Mouse (Mus musculus): ENCODE results near the gene Cyp2s1. TPM values are rescaled to one million over a fixed set of nuclear protein-coding genes. Genes with fewer than 3 reads are reported as not detected.

The Cyp2s1 gene
- polyA plus RNA-seq, 1 experiment from 2014 or later = 0.95 TPM

DNA sequence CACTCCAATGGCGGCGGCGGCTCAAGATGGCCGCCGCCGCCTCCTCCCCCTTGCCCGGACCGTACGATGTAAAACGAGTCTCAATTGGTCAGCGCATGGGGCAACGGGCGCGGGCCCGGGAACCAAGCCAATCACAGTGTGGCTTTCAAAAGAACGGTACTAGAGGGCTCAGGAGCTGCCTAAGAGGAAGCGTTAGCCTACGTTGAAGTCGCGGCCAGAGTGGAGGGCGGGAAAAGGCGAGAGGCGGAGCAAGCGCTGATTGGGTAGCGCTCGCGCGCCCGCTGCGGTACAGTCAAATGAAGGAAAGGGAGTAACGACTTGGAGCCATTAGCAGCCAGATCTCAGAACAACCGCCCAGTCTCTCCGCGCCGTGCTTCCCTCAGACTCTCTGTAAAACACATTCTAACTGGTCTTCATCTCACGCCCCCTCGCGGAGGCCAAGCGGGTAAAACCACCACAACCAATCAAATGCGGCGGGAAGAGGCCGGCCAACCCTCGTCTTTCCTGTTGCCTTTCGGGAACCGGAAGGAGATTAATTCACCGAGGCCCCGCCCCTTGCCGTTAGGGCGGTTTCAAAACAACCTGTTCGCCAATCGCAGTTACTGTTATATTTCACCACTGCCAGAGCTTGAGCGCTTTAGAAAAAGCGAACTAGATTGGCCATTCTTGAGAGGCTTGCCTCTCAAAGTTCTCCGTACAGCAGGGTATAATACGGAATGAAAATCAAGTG is 61.8 kb downstream of the Cyp2s1 start, which contains the start of gene Hnrnpul1:
Gene Hnrnpul1, minus strand, starts transcription at position 20 of the 730 bp plus-strand sequence.
- Histone ChIP-seq H3K9me3 (replicated peaks; ENCODE audit: control insufficient read depth, low read length) (no peaks in the 10 kb centered on the region), H3K36me3 (ENCODE audit: control insufficient read depth, insufficient read depth, low read length) (peaks cover 16% of the 10 kb centered on the region), H3K27ac (ENCODE audit: low read depth, low read length) (peak within 1 kb of the TSS; percentile 97), H3K9ac (ENCODE audit: low read length) (peak within 1 kb of the TSS; percentile 99), H3K4me2 (ENCODE audit: low read length) (peak within 1 kb of the TSS; percentile 70), H3K4me1 (ENCODE audit: control insufficient read depth, insufficient read depth, low read length) (peaks cover 12% of the 10 kb centered on the region), H3K27me3 (replicated peaks; ENCODE audit: control insufficient read depth, insufficient read depth, low read length) (no peaks in the 10 kb centered on the region), H3K4me3 (ENCODE audit: low read depth, low read length) (peak within 1 kb of the TSS; percentile 97)
- ATAC-seq (peak; percentile 94), DNase-seq (ENCODE audit: low spot score) (peak; percentile 99)
- under 1% methylated on average over 55 of the region's 55 CpGs for WGBS

- H3K27ac ChIP-seq (ENCODE audit: low read depth, low read length) = peak overlapping the region; percentile 97
- peaks cover 21% of the 10 kb centered on the region for H3K36me3 ChIP-seq (ENCODE audit: control insufficient read depth, insufficient read depth, low read length)
- no peaks in the 10 kb centered on the region for H3K27me3 ChIP-seq (replicated peaks; ENCODE audit: control insufficient read depth, insufficient read depth, low read length)
- ATAC-seq = no peak
- H3K4me2 ChIP-seq (ENCODE audit: low read length) = peak overlapping the region; percentile 70
- H3K9me3 ChIP-seq (replicated peaks; ENCODE audit: control insufficient read depth, low read length) = no peaks in the 10 kb centered on the region
- peak overlapping the region; percentile 99 for H3K9ac ChIP-seq (ENCODE audit: low read length)
- DNase-seq (ENCODE audit: low spot score) = no peak
- under 1% methylated on average over 29 of the region's 30 CpGs for WGBS
- peaks cover 12% of the 10 kb centered on the region for H3K4me1 ChIP-seq (ENCODE audit: control insufficient read depth, insufficient read depth, low read length)
- peak overlapping the region; percentile 97 for H3K4me3 ChIP-seq (ENCODE audit: low read depth, low read length)
Observed at GRCm38 (mm10) chr7:25754439-25754737, 62.3 kb downstream of the Cyp2s1 start.

DNA sequence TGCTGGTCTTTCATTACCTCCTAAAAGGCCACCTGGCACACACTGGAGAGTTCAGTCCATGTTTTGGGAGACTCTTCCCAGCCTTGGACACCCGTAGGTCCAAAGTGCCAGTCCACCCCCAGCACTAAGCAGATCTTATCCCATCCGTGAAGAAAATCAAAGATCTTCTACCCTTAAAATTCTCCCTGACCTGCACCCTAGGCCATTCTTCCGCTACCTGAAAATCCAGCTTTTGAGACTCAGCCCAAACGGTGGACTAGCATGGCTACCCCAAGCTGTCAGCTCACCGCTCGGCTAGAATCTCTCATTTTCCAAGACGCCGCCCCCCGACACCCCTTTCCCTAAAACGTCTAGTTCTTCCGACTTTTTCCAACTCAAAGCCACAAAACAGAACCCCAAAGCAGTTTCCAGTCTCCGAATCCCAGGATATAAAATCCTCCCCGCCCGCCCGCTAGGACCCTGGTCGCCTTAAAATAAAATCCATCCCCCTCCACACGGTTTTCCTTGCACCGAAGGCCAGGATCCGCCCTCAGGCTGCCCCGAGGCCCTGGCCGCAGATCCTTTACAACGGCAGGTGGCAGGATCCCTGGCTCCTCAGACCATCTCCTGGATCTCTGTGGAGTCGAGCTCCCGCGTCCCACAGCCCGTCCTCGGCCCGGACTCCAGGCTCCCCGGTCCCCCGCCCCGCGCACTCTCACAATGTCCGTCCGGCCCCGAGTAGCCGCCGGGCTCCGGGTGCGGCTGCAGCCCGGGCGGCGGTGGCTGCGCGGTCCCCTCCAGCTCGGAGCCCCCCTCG is 62.9 kb downstream of the Cyp2s1 start:
- peak overlapping the region; percentile 97 for H3K4me3 ChIP-seq (ENCODE audit: low read depth, low read length)
- under 1% methylated on average over 46 of the region's 46 CpGs for WGBS
- no peak for ATAC-seq
- peaks cover 12% of the 10 kb centered on the region for H3K4me1 ChIP-seq (ENCODE audit: control insufficient read depth, insufficient read depth, low read length)
- H3K9me3 ChIP-seq (replicated peaks; ENCODE audit: control insufficient read depth, low read length) = no peaks in the 10 kb centered on the region
- H3K9ac ChIP-seq (ENCODE audit: low read length) = peak overlapping the region; percentile 99
- peaks cover 27% of the 10 kb centered on the region for H3K36me3 ChIP-seq (ENCODE audit: control insufficient read depth, insufficient read depth, low read length)
- no peak for DNase-seq (ENCODE audit: low spot score)
- peak overlapping the region; percentile 70 for H3K4me2 ChIP-seq (ENCODE audit: low read length)
- no peaks in the 10 kb centered on the region for H3K27me3 ChIP-seq (replicated peaks; ENCODE audit: control insufficient read depth, insufficient read depth, low read length)
- peak overlapping the region; percentile 97 for H3K27ac ChIP-seq (ENCODE audit: low read depth, low read length)

- peak overlapping the region; percentile 70 for H3K4me2 ChIP-seq (ENCODE audit: low read length)
- H3K4me3 ChIP-seq (ENCODE audit: low read depth, low read length) = peak overlapping the region; percentile 97
- no peak overlapping the region for H3K27ac ChIP-seq (ENCODE audit: low read depth, low read length)
- peak overlapping the region; percentile 99 for H3K9ac ChIP-seq (ENCODE audit: low read length)
- peaks cover 12% of the 10 kb centered on the region for H3K4me1 ChIP-seq (ENCODE audit: control insufficient read depth, insufficient read depth, low read length)
- H3K36me3 ChIP-seq (ENCODE audit: control insufficient read depth, insufficient read depth, low read length) = peaks cover 34% of the 10 kb centered on the region
- H3K27me3 ChIP-seq (replicated peaks; ENCODE audit: control insufficient read depth, insufficient read depth, low read length) = no peaks in the 10 kb centered on the region
- H3K9me3 ChIP-seq (replicated peaks; ENCODE audit: control insufficient read depth, low read length) = no peaks in the 10 kb centered on the region
- ATAC-seq (no peak), DNase-seq (ENCODE audit: low spot score) (no peak)
Observed at GRCm38 (mm10) chr7:25753076-25753475, 63.6 kb downstream of the Cyp2s1 start.

Small RNA genes lying within 50 kb of the gene (microRNA-seq; reads per million reads assigned to microRNA genes)
- not detected for gene Gm24865

Other genes with a start within 250 kb of the Cyp2s1 start
- gene Erich4, start 201.0 kb downstream of the Cyp2s1 start, polyA plus RNA-seq (2014; fragmentation: Nextera tagmentation; extraction: Ambion mirVana) = not detected in 2 replicates
- gene Dmac2, start 197.5 kb downstream of the Cyp2s1 start, polyA plus RNA-seq (2014; fragmentation: Nextera tagmentation; extraction: Ambion mirVana) = 29.9 and 36.0 TPM in 2 replicates
- gene B3gnt8, start 190.3 kb downstream of the Cyp2s1 start, polyA plus RNA-seq (2014; fragmentation: Nextera tagmentation; extraction: Ambion mirVana) = 0.43 and 0.58 TPM in 2 replicates
- gene Bckdha, start 157.9 kb downstream of the Cyp2s1 start, polyA plus RNA-seq (2014; fragmentation: Nextera tagmentation; extraction: Ambion mirVana) = 65.1 and 69.7 TPM in 2 replicates
- gene Exosc5, start 157.7 kb downstream of the Cyp2s1 start, polyA plus RNA-seq (2014; fragmentation: Nextera tagmentation; extraction: Ambion mirVana) = 49.4 and 53.9 TPM in 2 replicates
- 11.1 and 16.4 TPM in 2 replicates for gene Tmem91, start 141.7 kb downstream of the Cyp2s1 start, polyA plus RNA-seq (2014; fragmentation: Nextera tagmentation; extraction: Ambion mirVana)
- gene B9d2, start 136.1 kb downstream of the Cyp2s1 start, polyA plus RNA-seq (2014; fragmentation: Nextera tagmentation; extraction: Ambion mirVana) = 44.3 and 57.6 TPM in 2 replicates
- 0.61 and 0.83 TPM in 2 replicates for gene Tgfb1, start 129.9 kb downstream of the Cyp2s1 start, polyA plus RNA-seq (2014; fragmentation: Nextera tagmentation; extraction: Ambion mirVana)
- gene Ccdc97, start 97.8 kb downstream of the Cyp2s1 start, polyA plus RNA-seq (2014; fragmentation: Nextera tagmentation; extraction: Ambion mirVana) = 39.6 and 40.7 TPM in 2 replicates
- 53.6 and 61.2 TPM in 2 replicates for gene Hnrnpul1, start 62.2 kb downstream of the Cyp2s1 start, polyA plus RNA-seq (2014; fragmentation: Nextera tagmentation; extraction: Ambion mirVana)
- 15.8 and 16.7 TPM in 2 replicates for gene Axl, start 28.2 kb downstream of the Cyp2s1 start, polyA plus RNA-seq (2014; fragmentation: Nextera tagmentation; extraction: Ambion mirVana)
- gene Cyp2b10, start 80.7 kb upstream of the Cyp2s1 start, polyA plus RNA-seq (2014; fragmentation: Nextera tagmentation; extraction: Ambion mirVana) = not detected in 2 replicates
- not detected in 2 replicates for gene Cyp2b13, start 244.6 kb upstream of the Cyp2s1 start, polyA plus RNA-seq (2014; fragmentation: Nextera tagmentation; extraction: Ambion mirVana)

Data from forebrain, embryonic 14.5 days (tissue).